Mouse (Mus musculus) E14TG2a.4 (cell line): ENCODE results near the gene Ttyh1.
A peak's percentile ranks its signal among the peaks of the same experiment; 100 is the strongest.
"Not testable (repeated sequence)": the region's sequence is repeated elsewhere in the genome, so short reads cannot be mapped to it uniquely, and the experiment has no call there.

Experiments used
- H3K27me3 ChIP-seq: 2 replicates; pipeline ENCODE4 v1.6.1; 2014; ENCODE audit warnings: low read length, control low read depth; ENCODE audit not compliant: insufficient read depth
- H3K36me3 ChIP-seq: 2 replicates; pipeline ENCODE4 v1.6.1; 2014; ENCODE audit warnings: low read length, control low read depth; ENCODE audit not compliant: insufficient read depth
- H3K4me1 ChIP-seq: replicated peaks from 2 replicates; pipeline ENCODE4 v1.6.1; 2014; ENCODE audit warnings: low read depth, low read length, control low read depth
- H3K4me3 ChIP-seq: replicated peaks from 2 replicates; pipeline ENCODE4 v1.5.1; 2014; ENCODE audit warnings: mild to moderate bottlenecking, low read length
- H3K9me3 ChIP-seq: 2 replicates; pipeline ENCODE4 v1.6.1; 2014; ENCODE audit warnings: low read length, control low read depth
- CTCF ChIP-seq: conservative IDR thresholded peaks from 2 replicates; pipeline ENCODE4 v1.5.1; 2014; ENCODE audit warnings: low read length
- NANOG ChIP-seq: IDR thresholded peaks from 2 replicates; pipeline ENCODE4 v1.6.1; 2014; ENCODE audit warnings: borderline replicate concordance, low read length, mixed read lengths
- POU5F1 ChIP-seq: IDR thresholded peaks from 2 replicates; pipeline ENCODE4 v1.6.1; 2014; ENCODE audit warnings: low read length, borderline replicate concordance

The Ttyh1 gene

DNA sequence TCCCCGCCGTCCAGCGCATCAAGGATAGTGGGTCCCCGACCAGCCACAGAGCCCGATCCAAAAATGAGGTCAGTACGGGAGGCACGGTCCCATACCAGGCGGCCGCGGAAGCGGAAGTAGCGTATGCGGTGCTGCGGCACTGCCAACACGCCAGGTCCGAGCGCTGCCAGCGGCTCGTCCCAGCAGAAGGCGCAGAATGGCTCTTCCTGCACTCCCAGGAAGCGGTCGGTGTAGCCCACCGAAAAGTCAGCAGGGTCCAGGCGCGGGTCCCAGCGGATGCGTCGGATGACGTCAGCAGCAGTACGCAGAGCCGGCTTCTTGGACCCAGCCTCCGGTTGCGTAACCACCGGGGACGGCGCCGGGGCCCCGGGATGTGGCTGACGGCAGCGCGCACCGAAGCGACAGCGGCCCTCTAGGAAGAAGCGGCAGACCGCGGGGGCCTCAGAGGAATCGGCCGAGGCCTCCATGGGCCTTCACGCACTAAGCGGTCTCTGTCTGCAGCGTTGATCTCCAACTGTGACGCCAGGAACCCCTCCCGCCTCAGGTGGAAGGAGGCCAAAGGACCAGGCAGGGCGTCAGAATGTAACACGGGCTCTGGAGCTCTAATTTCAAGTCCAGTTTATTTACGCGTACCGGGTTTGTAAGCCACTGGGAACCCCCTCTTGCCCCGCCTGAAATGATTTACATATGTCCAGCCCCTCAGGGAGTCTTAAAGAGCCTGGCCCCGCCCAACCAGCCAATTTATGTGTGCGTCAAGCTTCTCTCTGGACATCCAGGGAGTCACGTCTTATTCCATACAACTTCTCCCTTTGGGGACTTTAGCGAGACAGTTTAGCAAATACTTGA, 30.2 kb downstream of the Ttyh1 start:
- Histone ChIP-seq H3K4me3 (peak overlapping the region; percentile 86), H3K36me3 (peaks cover 43% of the 10 kb centered on the region), H3K4me1 (peaks cover 91% of the 10 kb centered on the region), H3K27me3 (peaks cover 3% of the 10 kb centered on the region; the same call in 1 of the 2 replicates), H3K9me3 (no peaks in the 10 kb centered on the region)
- no peak for TF ChIP-seq NANOG
- no peak for TF ChIP-seq CTCF
- TF ChIP-seq POU5F1 = no peak

- Histone ChIP-seq H3K4me1 (peaks cover 91% of the 10 kb centered on the region), H3K36me3 (peaks cover 36% of the 10 kb centered on the region), H3K4me3 (peak within 1 kb of the TSS; percentile 86), H3K27me3 (peaks cover 3% of the 10 kb centered on the region; the same call in 1 of the 2 replicates), H3K9me3 (no peaks in the 10 kb centered on the region)
- TF ChIP-seq NANOG (no peak), POU5F1 (no peak)
Measured at GRCm38 (mm10) chr7:4150059-4150541, 30.9 kb downstream of the Ttyh1 start, which contains the start of gene Leng9. Gene Leng9, minus strand, starts transcription at chr7:4150374.

DNA sequence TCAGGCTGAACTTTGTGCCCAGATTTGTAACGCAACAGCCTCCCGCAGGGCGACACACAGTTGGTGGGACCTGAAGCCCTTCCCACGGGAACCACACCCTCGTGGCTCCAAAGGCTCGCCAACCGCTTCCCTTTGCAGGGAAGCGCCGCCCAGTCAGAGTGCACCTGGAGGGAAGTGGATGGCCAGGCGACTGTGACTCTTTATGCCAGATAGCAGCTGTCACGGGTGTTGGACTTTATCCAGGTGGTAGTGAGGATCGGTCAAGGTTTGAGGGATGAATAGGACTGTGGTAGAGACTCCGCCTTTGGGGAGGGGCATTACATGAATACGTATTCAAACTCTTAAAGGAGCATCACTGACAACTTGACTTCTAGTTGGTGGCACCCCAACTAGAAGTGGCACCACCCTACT, 31.6 kb downstream of the Ttyh1 start:
- Histone ChIP-seq H3K4me1 (peaks cover 91% of the 10 kb centered on the region), H3K4me3 (peak overlapping the region; percentile 86), H3K36me3 (peaks cover 29% of the 10 kb centered on the region), H3K27me3 (peaks cover 3% of the 10 kb centered on the region; the same call in 1 of the 2 replicates), H3K9me3 (no peaks in the 10 kb centered on the region)
- TF ChIP-seq NANOG = no peak
- TF ChIP-seq POU5F1 = no peak
- no peak for TF ChIP-seq CTCF

- H3K36me3 ChIP-seq = peaks cover 24% of the 10 kb centered on the region
- no peaks in the 10 kb centered on the region for H3K9me3 ChIP-seq
- peaks cover 91% of the 10 kb centered on the region for H3K4me1 ChIP-seq
- no peak for TF ChIP-seq NANOG
- no peak for TF ChIP-seq POU5F1
- no peak for TF ChIP-seq CTCF
- H3K4me3 ChIP-seq = peak overlapping the region; percentile 86
- H3K27me3 ChIP-seq = peaks cover 3% of the 10 kb centered on the region; the same call in 1 of the 2 replicates
Measured at GRCm38 (mm10) chr7:4151241-4151640, 32.0 kb downstream of the Ttyh1 start.

GRCm38 (mm10) chr7:4154356-4154755, 35.1 kb downstream of the Ttyh1 start:
- Histone ChIP-seq H3K4me1 (peaks cover 86% of the 10 kb centered on the region), H3K27me3 (peaks cover 3% of the 10 kb centered on the region; the same call in 1 of the 2 replicates), H3K4me3 (no peak overlapping the region), H3K36me3 (no peaks in the 10 kb centered on the region), H3K9me3 (no peaks in the 10 kb centered on the region)
- no peak for TF ChIP-seq CTCF
- peak; percentile 52; the same call in 1 of the 2 replicates for TF ChIP-seq NANOG
- TF ChIP-seq POU5F1 = peak; percentile 31; the same call in 1 of the 2 replicates

DNA sequence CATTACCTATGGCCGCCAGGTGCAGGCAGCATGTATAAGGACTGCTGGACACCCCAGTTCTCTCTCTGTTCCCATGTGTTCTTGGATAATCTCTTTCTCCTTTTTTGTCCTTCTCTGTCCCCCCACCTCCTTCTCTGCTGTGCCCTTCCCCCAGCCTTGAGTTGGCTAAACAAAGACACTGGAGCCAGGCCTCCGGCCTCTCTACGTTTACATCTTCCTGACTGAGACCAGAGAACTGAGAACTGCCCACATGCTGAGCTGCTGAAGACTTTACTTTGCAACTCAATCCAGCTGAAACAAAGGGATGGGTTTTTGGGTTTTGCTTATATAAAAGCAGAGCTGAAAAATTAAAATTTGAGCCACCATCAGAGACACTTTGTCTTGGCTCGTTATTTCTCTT, 35.8 kb downstream of the Ttyh1 start:
- Histone ChIP-seq H3K9me3 (no peaks in the 10 kb centered on the region), H3K36me3 (no peaks in the 10 kb centered on the region)
- TF ChIP-seq CTCF = no peak
- peak; percentile 86 for TF ChIP-seq NANOG

DNA sequence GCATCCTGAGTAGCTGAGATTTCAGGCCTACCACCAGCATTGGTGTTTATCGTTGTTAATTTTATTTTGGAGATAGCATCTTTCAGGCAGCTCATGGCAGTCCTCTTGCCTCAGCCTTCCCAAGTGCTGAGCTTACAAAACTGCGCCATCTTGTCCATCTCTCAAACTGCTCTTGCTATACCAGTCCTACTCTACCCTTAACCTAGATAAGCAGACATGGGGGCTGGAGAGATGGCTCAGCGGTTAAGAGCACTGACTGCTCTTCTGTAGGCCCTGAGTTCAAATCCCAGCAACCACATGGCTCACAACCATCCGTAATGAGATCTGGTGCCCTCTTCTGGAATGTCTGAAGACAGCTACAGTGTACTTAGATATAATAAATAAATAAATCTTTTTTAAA, 42.4 kb downstream of the Ttyh1 start:
- not testable (repeated sequence) for H3K9me3 ChIP-seq, H3K27me3 ChIP-seq, H3K36me3 ChIP-seq, H3K4me3 ChIP-seq
- H3K4me1 ChIP-seq = peaks cover 55% of the 10 kb centered on the region

More for the DNA sequence above, 35.8 kb downstream of the Ttyh1 start:
- Histone ChIP-seq H3K27me3 (peaks cover 3% of the 10 kb centered on the region; the same call in 1 of the 2 replicates), H3K4me1 (peaks cover 84% of the 10 kb centered on the region), H3K4me3 (peak overlapping the region; percentile 48)

- H3K4me1 ChIP-seq = peaks cover 38% of the 10 kb centered on the region
- TF ChIP-seq POU5F1 (no peak), NANOG (no peak), CTCF (no peak)
- no peaks in the 10 kb centered on the region for H3K27me3 ChIP-seq
- no peaks in the 10 kb centered on the region for H3K9me3 ChIP-seq
- H3K4me3 ChIP-seq = peak overlapping the region; percentile 81
- no peaks in the 10 kb centered on the region for H3K36me3 ChIP-seq
Measured at GRCm38 (mm10) chr7:4163571-4164072, 44.4 kb downstream of the Ttyh1 start.
